Mouse (Mus musculus): ENCODE measurements around the gene Fam47e.
A peak's percentile ranks its signal among the peaks of the same experiment; 100 is the strongest.

Gene Fam47e

GRCm38 (mm10) chr5:92604452-92605247, 49.8 kb downstream of the Fam47e start:
- peak; percentile 40 to 42 for DNase-seq

GRCm38 (mm10) chr5:92607492-92608229, 52.8 kb downstream of the Fam47e start:
- no peak for DNase-seq

GRCm38 (mm10) chr5:92612756-92613155, 57.9 kb downstream of the Fam47e start:
- DNase-seq = no peak

GRCm38 (mm10) chr5:92621883-92622282, 67.0 kb downstream of the Fam47e start:
- no peak for DNase-seq

GRCm38 (mm10) chr5:92627896-92628295, 73.0 kb downstream of the Fam47e start:
- no peak for DNase-seq

GRCm38 (mm10) chr5:92633526-92633925, 78.7 kb downstream of the Fam47e start:
- DNase-seq = peak in 1 of 2 experiments; percentile 9

- DNase-seq = no peak
These were observed 80.0 kb downstream of the Fam47e start for GRCm38 (mm10) chr5:92634916-92635315.

- no peak for DNase-seq
These were observed 81.0 kb downstream of the Fam47e start for GRCm38 (mm10) chr5:92635891-92636290.

- DNase-seq = no peak
These were observed 86.0 kb downstream of the Fam47e start for GRCm38 (mm10) chr5:92640861-92641260.

Measured in cerebellum, postnatal 14 days (tissue).